Mouse (Mus musculus): ENCODE results near the gene Mff. TPM values are rescaled to one million over a fixed set of nuclear protein-coding genes. Genes with fewer than 3 reads are reported as not detected.

Mff gene
- polyA plus RNA-seq, 1 experiment from 2014 or later = 434 TPM

DNA sequence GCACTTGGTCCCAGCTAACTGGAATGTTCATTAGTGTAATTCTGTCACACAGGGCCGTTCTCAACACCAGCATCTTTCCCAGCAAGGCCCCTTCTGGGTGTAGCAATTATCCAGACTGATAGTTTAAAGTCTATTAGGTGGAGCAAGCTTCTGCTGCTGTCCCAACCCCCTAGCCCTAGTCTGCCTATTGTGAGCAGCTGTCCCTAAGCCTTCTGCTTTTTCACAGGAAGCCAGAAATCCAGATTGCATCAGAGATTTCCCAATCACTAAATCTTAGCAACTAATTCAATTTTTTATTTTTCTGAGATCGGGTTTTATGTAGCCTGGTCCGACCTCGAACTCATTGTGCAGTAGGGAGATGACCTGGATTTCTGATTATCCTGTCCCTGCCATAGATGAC, 74.2 kb downstream of the Mff start:
- Histone ChIP-seq H3K4me1 (replicated peaks; ENCODE audit: control insufficient read depth, insufficient read depth, low read length) (no peaks in the 10 kb centered on the region), H3K4me2 (replicated peaks) (no peak overlapping the region), H3K4me3 (replicated peaks; ENCODE audit: low read length) (no peak overlapping the region), H3K9ac (no peak overlapping the region), H3K27ac (no peak overlapping the region), H3K36me3 (replicated peaks; ENCODE audit: control insufficient read depth, insufficient read depth) (no peaks in the 10 kb centered on the region), H3K9me3 (ENCODE audit: control insufficient read depth, low read length) (no peaks in the 10 kb centered on the region), H3K27me3 (ENCODE audit: control insufficient read depth, insufficient read depth, low read length) (no peaks in the 10 kb centered on the region)
- WGBS = 79% methylated on average over 4 of the region's 4 CpGs
- no peak for DNase-seq (ENCODE audit: low spot score)
- no peak for ATAC-seq (ENCODE audit: low FRiP score)

DNA sequence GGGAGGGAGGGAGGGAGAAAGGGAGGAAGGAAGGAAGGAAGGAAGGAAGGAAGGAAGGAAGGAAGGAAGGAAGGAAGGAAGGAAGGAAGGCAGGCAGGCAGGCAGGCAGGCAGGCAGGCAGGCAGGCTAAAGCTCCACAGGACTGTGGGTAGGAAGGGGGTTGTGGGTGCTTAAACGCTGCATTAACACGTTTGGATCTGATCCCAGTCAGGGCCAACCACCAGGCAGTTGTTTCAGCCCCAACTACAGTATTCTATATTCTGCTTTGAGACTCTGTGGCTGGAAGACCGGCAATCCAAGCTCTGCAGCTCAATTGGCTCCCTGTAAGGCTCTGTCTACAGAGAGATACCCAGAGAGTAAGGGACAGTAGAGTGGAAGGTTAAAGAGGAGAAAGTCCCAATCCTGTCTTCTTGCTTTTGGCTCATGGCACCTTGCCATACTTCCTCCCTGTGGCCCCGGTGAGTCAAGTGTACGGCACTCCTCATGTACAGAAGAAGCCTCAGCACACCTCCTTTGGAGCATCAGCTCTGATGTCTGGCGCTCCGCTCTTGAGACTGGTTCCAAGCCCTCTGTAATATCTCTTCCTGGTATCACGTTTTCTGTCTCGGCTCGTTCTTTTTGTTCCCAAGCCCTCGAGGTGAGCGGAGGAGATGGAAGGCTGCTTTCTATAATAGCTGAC, 76.6 kb downstream of the Mff start:
- H3K27me3 ChIP-seq (ENCODE audit: control insufficient read depth, insufficient read depth, low read length) = no peaks in the 10 kb centered on the region
- no peak overlapping the region for H3K4me3 ChIP-seq (replicated peaks; ENCODE audit: low read length)
- DNase-seq (ENCODE audit: low spot score) = no peak
- no peak overlapping the region for H3K27ac ChIP-seq
- H3K9me3 ChIP-seq (ENCODE audit: control insufficient read depth, low read length) = no peaks in the 10 kb centered on the region
- ATAC-seq (ENCODE audit: low FRiP score) = no peak
- no peak overlapping the region for H3K4me2 ChIP-seq (replicated peaks)
- no peaks in the 10 kb centered on the region for H3K36me3 ChIP-seq (replicated peaks; ENCODE audit: control insufficient read depth, insufficient read depth)
- 84% methylated on average over 12 of the region's 12 CpGs for WGBS
- no peaks in the 10 kb centered on the region for H3K4me1 ChIP-seq (replicated peaks; ENCODE audit: control insufficient read depth, insufficient read depth, low read length)
- H3K9ac ChIP-seq = no peak overlapping the region

Other genes starting within 250 kb of the Mff start
- 0.25 TPM in 2 replicates for gene Col4a4, start 138.0 kb upstream of the Mff start, polyA plus RNA-seq (2014; fragmentation: Nextera tagmentation; extraction: Ambion mirVana)
- gene Col4a3, start 138.0 kb upstream of the Mff start, polyA plus RNA-seq (2014; fragmentation: Nextera tagmentation; extraction: Ambion mirVana) = 0.33 and 0.48 TPM in 2 replicates
- gene Tm4sf20, start 43.6 kb downstream of the Mff start, polyA plus RNA-seq (2014; fragmentation: Nextera tagmentation; extraction: Ambion mirVana) = not detected in 2 replicates
- not detected in 2 replicates for gene Gm47791, start 46.4 kb downstream of the Mff start, polyA plus RNA-seq (2014; fragmentation: Nextera tagmentation; extraction: Ambion mirVana)
- gene Agfg1, start 114.6 kb downstream of the Mff start, polyA plus RNA-seq (2014; fragmentation: Nextera tagmentation; extraction: Ambion mirVana) = 42.9 and 46.4 TPM in 2 replicates
- not detected in 2 replicates for gene A030005L19Rik, start 188.4 kb downstream of the Mff start, polyA plus RNA-seq (2014; fragmentation: Nextera tagmentation; extraction: Ambion mirVana)
- gene A030014E15Rik, start 200.0 kb downstream of the Mff start, polyA plus RNA-seq (2014; fragmentation: Nextera tagmentation; extraction: Ambion mirVana) = not detected in 2 replicates
- gene Gm6217, start 206.5 kb downstream of the Mff start, polyA plus RNA-seq (2014; fragmentation: Nextera tagmentation; extraction: Ambion mirVana) = not detected in 2 replicates
- not detected in 2 replicates for gene A030003K21Rik, start 218.5 kb downstream of the Mff start, polyA plus RNA-seq (2014; fragmentation: Nextera tagmentation; extraction: Ambion mirVana)
- gene Gm7544, start 231.1 kb downstream of the Mff start, polyA plus RNA-seq (2014; fragmentation: Nextera tagmentation; extraction: Ambion mirVana) = not detected in 2 replicates
- gene Gm47955, start 235.4 kb downstream of the Mff start, polyA plus RNA-seq (2014; fragmentation: Nextera tagmentation; extraction: Ambion mirVana) = not detected in 2 replicates

Data from hindbrain, embryonic 14.5 days (tissue).